Mouse (Mus musculus): ENCODE results near the gene Stat4. TPM values are rescaled to one million over a fixed set of nuclear protein-coding genes. Genes with fewer than 3 reads are reported as not detected.

Stat4 gene
- polyA plus RNA-seq (2015; fragmentation: Nextera tagmentation; extraction: Ambion mirVana): 1.7 and 2.1 TPM in 2 replicates

- Histone ChIP-seq H3K36me3 (no peaks in the 10 kb centered on the region), H3K27ac (replicated peaks) (no peak within 1 kb of the TSS), H3K9me3 (no peaks in the 10 kb centered on the region), H3K9ac (no peak within 1 kb of the TSS), H3K27me3 (replicated peaks) (no peaks in the 10 kb centered on the region), H3K4me1 (peaks cover 8% of the 10 kb centered on the region), H3K4me2 (no peak within 1 kb of the TSS), H3K4me3 (no peak within 1 kb of the TSS)
- 79% methylated on average over 5 of the region's 5 CpGs for WGBS
- ATAC-seq (ENCODE audit: extremely low read depth, insufficient number of reproducible peaks, low FRiP score, low TSS enrichment): no peak
These were observed at the start of gene Stat4 for GRCm38 (mm10) chr1:51986848-51987247. Gene Stat4, plus strand, starts transcription at chr1:51987148.

DNA sequence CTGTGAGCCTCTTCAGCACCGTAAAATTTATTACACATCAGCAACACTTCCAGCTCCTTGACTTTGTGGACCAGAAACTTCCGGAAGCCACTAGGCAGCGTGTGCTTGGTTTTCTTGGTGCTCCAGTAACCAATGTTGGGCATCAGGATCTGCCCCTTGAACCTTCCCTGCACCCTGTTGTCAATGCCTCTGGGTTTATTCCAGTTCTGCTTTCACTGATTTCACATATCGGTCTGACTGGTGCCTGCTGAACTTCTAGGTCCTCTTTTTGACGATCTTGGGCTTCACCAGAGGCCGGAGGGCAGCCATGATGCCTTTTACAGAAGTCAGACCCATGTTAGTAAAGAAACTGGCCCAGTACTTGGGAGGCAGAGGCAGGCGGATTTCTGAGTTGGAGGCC, 48.6 kb upstream of the Stat4 start:
- Histone ChIP-seq H3K27me3 (replicated peaks) (no peaks in the 10 kb centered on the region), H3K9ac (no peak overlapping the region), H3K36me3 (no peaks in the 10 kb centered on the region), H3K4me3 (no peak overlapping the region), H3K27ac (replicated peaks) (no peak overlapping the region), H3K4me2 (no peak overlapping the region), H3K4me1 (peaks cover 22% of the 10 kb centered on the region), H3K9me3 (0 out of 2 replicates have a peak, but pooled peaks cover 5% of the 10 kb centered on the region)
- ATAC-seq (ENCODE audit: extremely low read depth, insufficient number of reproducible peaks, low FRiP score, low TSS enrichment): no peak
- WGBS: 85% methylated on average over 7 of the region's 7 CpGs

GRCm38 (mm10) chr1:51944755-51945154, 42.2 kb upstream of the Stat4 start:
- Histone ChIP-seq H3K27me3 (replicated peaks) (no peaks in the 10 kb centered on the region), H3K9ac (no peak overlapping the region), H3K36me3 (no peaks in the 10 kb centered on the region), H3K4me1 (no peaks in the 10 kb centered on the region), H3K27ac (replicated peaks) (no peak overlapping the region), H3K4me3 (no peak overlapping the region), H3K9me3 (0 out of 2 replicates have a peak, but pooled peaks cover 5% of the 10 kb centered on the region), H3K4me2 (no peak overlapping the region)
- ATAC-seq (ENCODE audit: extremely low read depth, insufficient number of reproducible peaks, low FRiP score, low TSS enrichment): no peak
- 39% methylated on average over 5 of the region's 5 CpGs for WGBS

DNA sequence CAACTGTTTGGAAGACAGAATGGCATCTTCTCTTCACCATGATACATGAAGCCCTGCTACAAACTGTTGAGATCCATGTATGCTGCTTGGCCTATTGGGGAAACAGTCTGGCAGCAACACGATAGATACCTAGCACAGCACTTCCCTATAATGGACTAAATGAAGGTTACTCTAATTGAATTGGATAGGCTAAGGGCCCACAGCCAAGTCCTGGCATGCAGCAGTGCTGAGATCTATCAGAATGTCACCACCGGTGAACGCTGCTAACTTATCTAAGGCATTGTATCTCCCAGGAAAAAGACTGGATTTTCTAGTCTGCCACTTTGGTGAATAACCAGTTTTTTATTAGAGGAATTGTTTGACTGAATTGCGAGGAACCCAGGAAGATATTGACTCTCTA, 39.8 kb upstream of the Stat4 start:
- Histone ChIP-seq H3K9me3 (no peaks in the 10 kb centered on the region), H3K4me1 (no peaks in the 10 kb centered on the region), H3K27me3 (replicated peaks) (no peaks in the 10 kb centered on the region), H3K36me3 (no peaks in the 10 kb centered on the region), H3K4me2 (no peak overlapping the region), H3K27ac (replicated peaks) (no peak overlapping the region), H3K4me3 (no peak overlapping the region), H3K9ac (no peak overlapping the region)
- 44% methylated on average over 4 of the region's 4 CpGs for WGBS
- ATAC-seq (ENCODE audit: extremely low read depth, insufficient number of reproducible peaks, low FRiP score, low TSS enrichment): no peak

GRCm38 (mm10) chr1:51964647-51965046, 22.3 kb upstream of the Stat4 start:
- Histone ChIP-seq H3K4me1 (peaks cover 7% of the 10 kb centered on the region), H3K27me3 (replicated peaks) (no peaks in the 10 kb centered on the region), H3K4me3 (no peak overlapping the region), H3K9ac (no peak overlapping the region), H3K27ac (replicated peaks) (no peak overlapping the region), H3K9me3 (no peaks in the 10 kb centered on the region), H3K4me2 (no peak overlapping the region), H3K36me3 (no peaks in the 10 kb centered on the region)
- no peak for ATAC-seq (ENCODE audit: extremely low read depth, insufficient number of reproducible peaks, low FRiP score, low TSS enrichment)
- WGBS: 83% methylated on average over 2 of the region's 2 CpGs

DNA sequence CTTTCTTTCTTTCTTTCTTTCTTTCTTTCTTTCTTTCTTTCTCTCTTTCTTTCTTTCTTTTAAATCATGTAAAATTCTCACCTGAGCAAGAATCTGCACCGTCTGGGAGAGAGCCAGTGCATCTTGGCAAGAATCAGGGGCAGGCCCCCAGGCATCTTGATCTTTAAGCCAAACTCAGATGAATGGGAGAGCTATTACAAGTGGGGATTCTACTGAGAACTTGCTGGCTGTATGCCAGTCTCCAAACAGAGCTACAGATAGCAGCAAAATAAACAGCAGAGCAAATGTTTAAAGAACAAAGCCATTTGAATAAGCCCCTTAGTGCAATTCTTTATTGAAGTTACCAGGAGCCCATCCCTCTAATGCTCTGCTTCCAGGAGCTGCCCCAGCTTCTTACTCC, 18.0 kb upstream of the Stat4 start:
- ATAC-seq (ENCODE audit: extremely low read depth, insufficient number of reproducible peaks, low FRiP score, low TSS enrichment): no peak
- WGBS: 12% methylated on average over 1 of the region's 1 CpGs

GRCm38 (mm10) chr1:51970182-51970581, 16.8 kb upstream of the Stat4 start:
- Histone ChIP-seq H3K36me3 (no peaks in the 10 kb centered on the region), H3K4me2 (no peak overlapping the region), H3K27ac (replicated peaks) (no peak overlapping the region), H3K4me1 (peaks cover 7% of the 10 kb centered on the region), H3K9me3 (no peaks in the 10 kb centered on the region), H3K9ac (no peak overlapping the region), H3K27me3 (replicated peaks) (no peaks in the 10 kb centered on the region), H3K4me3 (no peak overlapping the region)
- WGBS: 69% methylated on average over 6 of the region's 6 CpGs
- ATAC-seq (ENCODE audit: extremely low read depth, insufficient number of reproducible peaks, low FRiP score, low TSS enrichment): no peak

More for the DNA sequence above, 18.0 kb upstream of the Stat4 start:
- Histone ChIP-seq H3K4me3 (no peak overlapping the region), H3K27ac (replicated peaks) (no peak overlapping the region), H3K9ac (no peak overlapping the region), H3K4me1 (peaks cover 7% of the 10 kb centered on the region), H3K36me3 (no peaks in the 10 kb centered on the region), H3K27me3 (replicated peaks) (no peaks in the 10 kb centered on the region), H3K4me2 (no peak overlapping the region), H3K9me3 (no peaks in the 10 kb centered on the region)

GRCm38 (mm10) chr1:51975589-51975988, 11.4 kb upstream of the Stat4 start:
- Histone ChIP-seq H3K36me3 (no peaks in the 10 kb centered on the region), H3K4me2 (no peak overlapping the region), H3K4me1 (0 out of 2 replicates have a peak, but pooled peaks cover 4% of the 10 kb centered on the region), H3K4me3 (no peak overlapping the region), H3K27me3 (replicated peaks) (no peaks in the 10 kb centered on the region), H3K9ac (no peak overlapping the region), H3K27ac (replicated peaks) (no peak overlapping the region), H3K9me3 (no peaks in the 10 kb centered on the region)
- no peak for ATAC-seq (ENCODE audit: extremely low read depth, insufficient number of reproducible peaks, low FRiP score, low TSS enrichment)
- 46% methylated on average over 5 of the region's 5 CpGs for WGBS

GRCm38 (mm10) chr1:51979048-51979447, 7.9 kb upstream of the Stat4 start:
- no peak for ATAC-seq (ENCODE audit: extremely low read depth, insufficient number of reproducible peaks, low FRiP score, low TSS enrichment)
- Histone ChIP-seq H3K27me3 (replicated peaks) (no peaks in the 10 kb centered on the region), H3K9me3 (no peaks in the 10 kb centered on the region), H3K4me3 (no peak overlapping the region), H3K36me3 (no peaks in the 10 kb centered on the region), H3K4me2 (no peak overlapping the region), H3K4me1 (0 out of 2 replicates have a peak, but pooled peaks cover 4% of the 10 kb centered on the region), H3K27ac (replicated peaks) (no peak overlapping the region), H3K9ac (no peak overlapping the region)
- WGBS: 90% methylated on average over 5 of the region's 5 CpGs

GRCm38 (mm10) chr1:51991983-51992609, 5.1 kb downstream of the Stat4 start:
- Histone ChIP-seq H3K4me1 (peaks cover 44% of the 10 kb centered on the region), H3K4me3 (no peak overlapping the region), H3K9ac (no peak overlapping the region), H3K4me2 (no peak overlapping the region), H3K27me3 (replicated peaks) (no peaks in the 10 kb centered on the region), H3K36me3 (no peaks in the 10 kb centered on the region), H3K27ac (replicated peaks) (peak overlapping the region; percentile 51), H3K9me3 (no peaks in the 10 kb centered on the region)
- no peak for ATAC-seq (ENCODE audit: extremely low read depth, insufficient number of reproducible peaks, low FRiP score, low TSS enrichment)
- WGBS: 62% methylated on average over 8 of the region's 8 CpGs

DNA sequence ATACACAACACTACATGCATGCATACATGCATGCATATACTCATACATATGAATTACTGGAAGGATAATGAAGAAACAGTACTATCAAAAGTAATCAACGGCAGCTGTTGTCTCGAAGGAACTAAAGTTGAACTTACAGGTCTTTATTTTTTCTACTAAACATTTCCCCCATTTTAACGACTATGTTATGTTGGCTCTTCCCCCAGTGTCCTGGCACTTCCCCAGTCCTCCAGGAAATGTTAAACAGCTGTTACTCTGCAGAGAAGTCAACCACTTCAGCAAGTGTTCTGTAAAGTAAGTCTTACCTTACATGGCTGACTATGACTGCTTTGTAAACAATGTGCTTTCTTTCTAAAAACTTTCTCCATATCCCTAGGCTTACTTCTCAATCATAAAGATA, 9.1 kb downstream of the Stat4 start:
- no peaks in the 10 kb centered on the region; the same call in 1 of the 2 replicates for H3K27me3 ChIP-seq (replicated peaks)
- H3K36me3 ChIP-seq: no peaks in the 10 kb centered on the region
- H3K27ac ChIP-seq (replicated peaks): peak overlapping the region; percentile 84
- no peaks in the 10 kb centered on the region for H3K9me3 ChIP-seq
- no peak overlapping the region for H3K4me2 ChIP-seq
- peaks cover 55% of the 10 kb centered on the region for H3K4me1 ChIP-seq
- no peak for ATAC-seq (ENCODE audit: extremely low read depth, insufficient number of reproducible peaks, low FRiP score, low TSS enrichment)
- 58% methylated on average over 3 of the region's 3 CpGs for WGBS
- no peak overlapping the region for H3K9ac ChIP-seq
- no peak overlapping the region for H3K4me3 ChIP-seq
